Mouse (Mus musculus): ENCODE measurements around the gene Ganc.

Ganc gene

GRCm38 (mm10) chr2:120447306-120447705, 43.6 kb downstream of the Ganc start:
- no peak for DNase-seq (ENCODE audit: extremely low read depth, low read depth, low spot score)

- no peak for DNase-seq (ENCODE audit: extremely low read depth, low read depth, low spot score)
These were observed 47.0 kb downstream of the Ganc start for GRCm38 (mm10) chr2:120450724-120451123.

GRCm38 (mm10) chr2:120452600-120452999, 48.9 kb downstream of the Ganc start:
- no peak for DNase-seq (ENCODE audit: extremely low read depth, low read depth, low spot score)

- no peak for DNase-seq (ENCODE audit: extremely low read depth, low read depth, low spot score)
These were observed 51.3 kb downstream of the Ganc start for GRCm38 (mm10) chr2:120454987-120455386.

GRCm38 (mm10) chr2:120455719-120456118, 52.0 kb downstream of the Ganc start, which contains the start of gene Capn3:
TSS of gene Capn3 (plus strand) at chr2:120456019.
- no peak for DNase-seq (ENCODE audit: extremely low read depth, low read depth, low spot score)

- no peak for DNase-seq (ENCODE audit: extremely low read depth, low read depth, low spot score)
These were observed 56.5 kb downstream of the Ganc start for GRCm38 (mm10) chr2:120460216-120460615.

GRCm38 (mm10) chr2:120463328-120463727, 59.6 kb downstream of the Ganc start:
- no peak for DNase-seq (ENCODE audit: extremely low read depth, low read depth, low spot score)

GRCm38 (mm10) chr2:120464091-120464490, 60.4 kb downstream of the Ganc start:
- no peak for DNase-seq (ENCODE audit: extremely low read depth, low read depth, low spot score)

- no peak for DNase-seq (ENCODE audit: extremely low read depth, low read depth, low spot score)
These were observed 61.2 kb downstream of the Ganc start for GRCm38 (mm10) chr2:120464732-120465396.

GRCm38 (mm10) chr2:120465397-120465785, 61.7 kb downstream of the Ganc start:
- DNase-seq (ENCODE audit: extremely low read depth, low read depth, low spot score): no peak

- DNase-seq (ENCODE audit: extremely low read depth, low read depth, low spot score): no peak
These were observed 64.3 kb downstream of the Ganc start for GRCm38 (mm10) chr2:120468011-120468410.

GRCm38 (mm10) chr2:120469220-120469619, 65.5 kb downstream of the Ganc start:
- no peak for DNase-seq (ENCODE audit: extremely low read depth, low read depth, low spot score)

GRCm38 (mm10) chr2:120469715-120470114, 66.0 kb downstream of the Ganc start:
- no peak for DNase-seq (ENCODE audit: extremely low read depth, low read depth, low spot score)

GRCm38 (mm10) chr2:120470856-120471255, 67.2 kb downstream of the Ganc start:
- no peak for DNase-seq (ENCODE audit: extremely low read depth, low read depth, low spot score)

- DNase-seq (ENCODE audit: extremely low read depth, low read depth, low spot score): no peak
These were observed 72.8 kb downstream of the Ganc start for GRCm38 (mm10) chr2:120476277-120477087.

- no peak for DNase-seq (ENCODE audit: extremely low read depth, low read depth, low spot score)
These were observed 74.9 kb downstream of the Ganc start for GRCm38 (mm10) chr2:120478600-120478999.

- no peak for DNase-seq (ENCODE audit: extremely low read depth, low read depth, low spot score)
These were observed 78.2 kb downstream of the Ganc start for GRCm38 (mm10) chr2:120481921-120482320.

GRCm38 (mm10) chr2:120482506-120483389, 79.1 kb downstream of the Ganc start:
- DNase-seq (ENCODE audit: extremely low read depth, low read depth, low spot score): no peak

GRCm38 (mm10) chr2:120484241-120484640, 80.5 kb downstream of the Ganc start:
- DNase-seq (ENCODE audit: extremely low read depth, low read depth, low spot score): no peak

GRCm38 (mm10) chr2:120493254-120493653, 89.6 kb downstream of the Ganc start:
- DNase-seq (ENCODE audit: extremely low read depth, low read depth, low spot score): no peak

GRCm38 (mm10) chr2:120496511-120496910, 92.8 kb downstream of the Ganc start:
- DNase-seq (ENCODE audit: extremely low read depth, low read depth, low spot score): no peak

Data from fat pad, adult 2 months (tissue).